Mouse (Mus musculus) E14TG2a.4 (cell line): ENCODE data around the gene Gm21830.

Source experiments
- CTCF ChIP-seq: conservative IDR thresholded peaks from 2 replicates; pipeline ENCODE4 v1.5.1; 2014; ENCODE audit warnings: low read length
- NANOG ChIP-seq: IDR thresholded peaks from 2 replicates; pipeline ENCODE4 v1.6.1; 2014; ENCODE audit warnings: borderline replicate concordance, low read length, mixed read lengths
- POU5F1 ChIP-seq: IDR thresholded peaks from 2 replicates; pipeline ENCODE4 v1.6.1; 2014; ENCODE audit warnings: low read length, borderline replicate concordance

- TF ChIP-seq CTCF (no peak), POU5F1 (no peak), NANOG (no peak)
Measured at GRCm38 (mm10) chr2:67467036-67467435, 53.5 kb downstream of the Gm21830 start.
